Mouse (Mus musculus) G1E (cell line): Measurements from ENCODE around the gene Akap6. TPM values are rescaled to one million over a fixed set of nuclear protein-coding genes. Genes with fewer than 3 reads are reported as not detected.

Experiments used
- ATAC-seq: 2 replicates; pipeline ENCODE4 v1.8.0; 2016; ENCODE audit warnings: mild to moderate bottlenecking; ENCODE audit not compliant: insufficient number of reproducible peaks, poor library complexity, low FRiP score, severe bottlenecking; ENCODE audit errors: extremely low read depth
- DNase-seq: peaks from one replicate; pipeline ENCODE4 v3.0.0; 2012; ENCODE audit warnings: low spot score
- H3K27me3 ChIP-seq: 2 replicates; pipeline ENCODE4 v1.6.1; 2012; ENCODE audit warnings: mild to moderate bottlenecking, low read length, inconsistent platforms; ENCODE audit not compliant: insufficient read depth
- H3K36me3 ChIP-seq: replicated peaks from 2 replicates; pipeline ENCODE3; 2012; ENCODE audit warnings: mild to moderate bottlenecking, inconsistent platforms
- H3K4me1 ChIP-seq: 2 replicates; pipeline ENCODE4 v1.6.1; 2012; ENCODE audit warnings: low read depth, low read length, inconsistent platforms, mixed read lengths; ENCODE audit not compliant: insufficient read depth
- H3K4me3 ChIP-seq: 2 replicates; pipeline ENCODE4 v1.5.1; 2012; ENCODE audit warnings: low read depth, mild to moderate bottlenecking, inconsistent platforms, low read length, moderate library complexity, mixed read lengths
- H3K9me3 ChIP-seq: replicated peaks from 2 replicates; pipeline ENCODE4 v1.6.1; 2012; ENCODE audit warnings: inconsistent platforms
- CTCF ChIP-seq: IDR thresholded peaks from 2 replicates; pipeline ENCODE4 v1.5.1; 2012; ENCODE audit warnings: low read depth, low read length, inconsistent platforms, mixed read lengths
- GATA1 ChIP-seq: IDR thresholded peaks from 2 replicates; pipeline ENCODE4 v1.6.1; 2012; ENCODE audit warnings: borderline replicate concordance, low read length, inconsistent platforms, mixed read lengths
- GATA2 ChIP-seq: IDR thresholded peaks from 2 replicates; pipeline ENCODE4 v1.6.1; 2012; ENCODE audit warnings: low read depth, low read length, inconsistent platforms, borderline replicate concordance
- POLR2AphosphoS5 ChIP-seq: IDR thresholded peaks from 2 replicates; pipeline ENCODE4 v1.6.1; 2012; ENCODE audit warnings: low read depth, low read length, inconsistent platforms; ENCODE audit not compliant: insufficient replicate concordance
- TAL1 ChIP-seq: conservative IDR thresholded peaks from 2 replicates; pipeline ENCODE4 v1.6.1; 2012; ENCODE audit warnings: low read depth, low read length, inconsistent platforms, mixed read lengths
- polyA plus RNA-seq: library from polyadenylated mRNA; stranded (reverse); fragments of >175 nt; gene quantifications from 2 replicates; pipeline ENCODE4 v1.2.3, GENCODE M21; 2012
- total RNA-seq, 2 experiments: library from RNA; stranded (forward) in 1 of 2; stranded (reverse) in 1 of 2; fragments of 200-1000 nt in 1 of 2; fragments of >200 nt in 1 of 2; fragmentation: Nextera tagmentation in 1 of 2; gene quantifications; 2 replicates each; pipeline ENCODE4 v1.2.3; 2014 to 2017

Gene Akap6
- total and polyA plus RNA-seq, 3 experiments, result 0.11 TPM; not detected in 2

GRCm38 (mm10) chr12:52857306-52857705 lies 158.1 kb downstream of the Akap6 start:
- H3K9me3 ChIP-seq, result peaks cover 11% of the 10 kb centered on the region
- DNase-seq (no peak), ATAC-seq (no peak)
- no peak overlapping the region for H3K4me3 ChIP-seq
- no peaks in the 10 kb centered on the region for H3K36me3 ChIP-seq
- H3K4me1 ChIP-seq, result no peaks in the 10 kb centered on the region
- no peaks in the 10 kb centered on the region for H3K27me3 ChIP-seq
- TF ChIP-seq CTCF, result no peak
- TF ChIP-seq GATA1, result no peak

- no peak for TF ChIP-seq CTCF
- no peak for TF ChIP-seq GATA1
- no peak for TF ChIP-seq GATA2
- no peak for TF ChIP-seq POLR2AphosphoS5
- TF ChIP-seq TAL1, result no peak
- Histone ChIP-seq H3K4me3 (no peak overlapping the region), H3K4me1 (no peaks in the 10 kb centered on the region), H3K9me3 (peaks cover 19% of the 10 kb centered on the region), H3K36me3 (no peaks in the 10 kb centered on the region), H3K27me3 (no peaks in the 10 kb centered on the region)
- ATAC-seq (no peak), DNase-seq (no peak)
These were observed 162.7 kb downstream of the Akap6 start for GRCm38 (mm10) chr12:52861922-52862321.

GRCm38 (mm10) chr12:52868000-52868624 lies 168.9 kb downstream of the Akap6 start:
- Histone ChIP-seq H3K4me1 (no peaks in the 10 kb centered on the region), H3K9me3 (peaks cover 19% of the 10 kb centered on the region), H3K36me3 (no peaks in the 10 kb centered on the region), H3K27me3 (no peaks in the 10 kb centered on the region), H3K4me3 (no peak overlapping the region)
- TF ChIP-seq POLR2AphosphoS5, result no peak
- no peak for TF ChIP-seq TAL1
- no peak for TF ChIP-seq GATA1
- no peak for TF ChIP-seq GATA2
- no peak for TF ChIP-seq CTCF
- ATAC-seq, result no peak
- DNase-seq, result no peak

GRCm38 (mm10) chr12:52871604-52872003 lies 172.4 kb downstream of the Akap6 start:
- Histone ChIP-seq H3K36me3 (no peaks in the 10 kb centered on the region), H3K4me3 (no peak overlapping the region), H3K27me3 (no peaks in the 10 kb centered on the region), H3K4me1 (no peaks in the 10 kb centered on the region), H3K9me3 (peaks cover 22% of the 10 kb centered on the region)
- ATAC-seq, result no peak
- no peak for DNase-seq
- no peak for TF ChIP-seq TAL1
- TF ChIP-seq GATA2, result no peak
- TF ChIP-seq GATA1, result no peak
- TF ChIP-seq POLR2AphosphoS5, result no peak
- no peak for TF ChIP-seq CTCF

GRCm38 (mm10) chr12:52874332-52874923 lies 175.2 kb downstream of the Akap6 start:
- Histone ChIP-seq H3K36me3 (no peaks in the 10 kb centered on the region), H3K4me1 (no peaks in the 10 kb centered on the region), H3K27me3 (no peaks in the 10 kb centered on the region), H3K4me3 (no peak overlapping the region), H3K9me3 (peaks cover 28% of the 10 kb centered on the region)
- no peak for ATAC-seq
- TF ChIP-seq CTCF (no peak), GATA2 (no peak), GATA1 (no peak), TAL1 (no peak), POLR2AphosphoS5 (no peak)
- no peak for DNase-seq

GRCm38 (mm10) chr12:52876065-52876464 lies 176.9 kb downstream of the Akap6 start:
- no peak for TF ChIP-seq GATA1
- no peak for TF ChIP-seq POLR2AphosphoS5
- no peak for TF ChIP-seq CTCF
- TF ChIP-seq GATA2, result no peak
- no peak for TF ChIP-seq TAL1
- Histone ChIP-seq H3K9me3 (peaks cover 38% of the 10 kb centered on the region), H3K4me1 (no peaks in the 10 kb centered on the region), H3K4me3 (no peak overlapping the region), H3K27me3 (no peaks in the 10 kb centered on the region), H3K36me3 (no peaks in the 10 kb centered on the region)
- DNase-seq (no peak), ATAC-seq (no peak)
